Mouse (Mus musculus): ENCODE measurements around the gene Gstp1. TPM values are rescaled to one million over a fixed set of nuclear protein-coding genes. Genes with fewer than 3 reads are reported as not detected.
"Not testable (repeated sequence)": the region's sequence is repeated elsewhere in the genome, so short reads cannot be mapped to it uniquely, and the experiment has no call there.

Gene Gstp1
- total RNA-seq, 4 experiments from 2014 or later = 355 to 468 (median 390) TPM

- DNase-seq (ENCODE audit: low spot score) = not testable (repeated sequence)
Measured at GRCm38 (mm10) chr19:4037154-4037787, 514 bp downstream of the Gstp1 start.

GRCm38 (mm10) chr19:4036327-4037045 is 1.3 kb downstream of the Gstp1 start:
- DNase-seq (ENCODE audit: low spot score) = no peak

- no peak for DNase-seq (ENCODE audit: low spot score)
Measured at GRCm38 (mm10) chr19:4033742-4034141, 4.0 kb downstream of the Gstp1 start.

GRCm38 (mm10) chr19:4033298-4033697 is 4.5 kb downstream of the Gstp1 start:
- DNase-seq (ENCODE audit: low spot score) = no peak

GRCm38 (mm10) chr19:4032668-4033067 is 5.1 kb downstream of the Gstp1 start:
- DNase-seq (ENCODE audit: low spot score) = no peak

- no peak for DNase-seq (ENCODE audit: low spot score)
Measured at GRCm38 (mm10) chr19:4027576-4027975, 10.2 kb downstream of the Gstp1 start.

GRCm38 (mm10) chr19:4023185-4023584 is 14.6 kb downstream of the Gstp1 start:
- DNase-seq (ENCODE audit: low spot score) = no peak

- DNase-seq (ENCODE audit: low spot score) = peak; percentile 90
Measured at GRCm38 (mm10) chr19:4018743-4019583, 18.8 kb downstream of the Gstp1 start.

- DNase-seq (ENCODE audit: low spot score) = no peak
Measured at GRCm38 (mm10) chr19:4017921-4018587, 19.7 kb downstream of the Gstp1 start.

GRCm38 (mm10) chr19:4015635-4016034 is 22.1 kb downstream of the Gstp1 start:
- no peak for DNase-seq (ENCODE audit: low spot score)

- no peak for DNase-seq (ENCODE audit: low spot score)
Measured at GRCm38 (mm10) chr19:4014802-4015201, 23.0 kb downstream of the Gstp1 start.

GRCm38 (mm10) chr19:4013066-4013465 is 24.7 kb downstream of the Gstp1 start:
- no peak for DNase-seq (ENCODE audit: low spot score)

- DNase-seq (ENCODE audit: low spot score) = peak; percentile 99
Measured at GRCm38 (mm10) chr19:4012432-4013022, 25.3 kb downstream of the Gstp1 start, which contains the start of gene Ndufv1. Ndufv1 (minus strand) TSS chr19:4012806.

- no peak for DNase-seq (ENCODE audit: low spot score)
Measured at GRCm38 (mm10) chr19:4011086-4011485, 26.7 kb downstream of the Gstp1 start.

GRCm38 (mm10) chr19:4005971-4006370 is 31.8 kb downstream of the Gstp1 start:
- DNase-seq (ENCODE audit: low spot score) = no peak

- DNase-seq (ENCODE audit: low spot score) = no peak
Measured at GRCm38 (mm10) chr19:4005091-4005490, 32.7 kb downstream of the Gstp1 start.

GRCm38 (mm10) chr19:4004331-4004730 is 33.5 kb downstream of the Gstp1 start:
- no peak for DNase-seq (ENCODE audit: low spot score)

- DNase-seq (ENCODE audit: low spot score) = no peak
Measured at GRCm38 (mm10) chr19:4003641-4004040, 34.1 kb downstream of the Gstp1 start.

- no peak for DNase-seq (ENCODE audit: low spot score)
Measured at GRCm38 (mm10) chr19:4003112-4003511, 34.7 kb downstream of the Gstp1 start, which contains the start of gene Doc2g. Doc2g (plus strand) TSS chr19:4003313.

- DNase-seq (ENCODE audit: low spot score) = no peak
Measured at GRCm38 (mm10) chr19:4001752-4002151, 36.0 kb downstream of the Gstp1 start.

- no peak for DNase-seq (ENCODE audit: low spot score)
Measured at GRCm38 (mm10) chr19:4000949-4001525, 36.7 kb downstream of the Gstp1 start.
